Mouse (Mus musculus): ENCODE results near the gene Nfat5.

- peak; percentile 89 for TF ChIP-seq POLR2A (IDR thresholded peaks at IDR 0.05; ENCODE audit: borderline replicate concordance, extremely low read depth, insufficient read depth, insufficient read length, poor library complexity, severe bottlenecking)
- no peak for TF ChIP-seq CTCF (IDR thresholded peaks at IDR 0.05; ENCODE audit: borderline replicate concordance, extremely low read depth, insufficient read depth, insufficient read length)
These were observed at the start of gene Nfat5 for GRCm38 (mm10) chr8:107292928-107293601.
